Mouse (Mus musculus): ENCODE results near the gene Hlcs. TPM values are rescaled to one million over a fixed set of nuclear protein-coding genes. Genes with fewer than 3 reads are reported as not detected.

Hlcs gene
- polyA plus RNA-seq, 1 experiment = 7.8 TPM

- TF ChIP-seq POLR2A (IDR thresholded peaks at IDR 0.05; ENCODE audit: control insufficient read depth, extremely low read depth, insufficient read depth, low read length, poor library complexity) (no peak), CTCF (IDR thresholded peaks at IDR 0.05; ENCODE audit: borderline replicate concordance, control insufficient read depth, extremely low read depth, insufficient read depth, low read length, poor library complexity) (no peak)
- H3K4me1 ChIP-seq (replicated peaks; ENCODE audit: control insufficient read depth, insufficient read depth, low read length) = no peaks in the 10 kb centered on the region
- H3K4me3 ChIP-seq (ENCODE audit: control insufficient read depth, insufficient read depth, low read length) = no peak overlapping the region
- H3K27me3 ChIP-seq (ENCODE audit: control insufficient read depth, insufficient read depth, low read length) = no peaks in the 10 kb centered on the region; the same call in 1 of the 2 replicates
- WGBS = 74% methylated on average over 7 of the region's 7 CpGs
- H3K36me3 ChIP-seq (ENCODE audit: control insufficient read depth, insufficient read depth, low read length) = no peaks in the 10 kb centered on the region
- DNase-seq = no peak
- no peak overlapping the region for H3K27ac ChIP-seq (ENCODE audit: control insufficient read depth, insufficient read depth, low read length)
These were observed 200.2 kb downstream of the Hlcs start for GRCm38 (mm10) chr16:94113160-94113559.

GRCm38 (mm10) chr16:94097724-94098455 lies 215.5 kb downstream of the Hlcs start:
- no peak for DNase-seq
- 35% methylated on average over 12 of the region's 12 CpGs for WGBS
- TF ChIP-seq CTCF (IDR thresholded peaks at IDR 0.05; ENCODE audit: borderline replicate concordance, control insufficient read depth, extremely low read depth, insufficient read depth, low read length, poor library complexity) (no peak), POLR2A (IDR thresholded peaks at IDR 0.05; ENCODE audit: control insufficient read depth, extremely low read depth, insufficient read depth, low read length, poor library complexity) (no peak)
- Histone ChIP-seq H3K4me3 (ENCODE audit: control insufficient read depth, insufficient read depth, low read length) (no peak overlapping the region), H3K36me3 (ENCODE audit: control insufficient read depth, insufficient read depth, low read length) (no peaks in the 10 kb centered on the region), H3K27ac (ENCODE audit: control insufficient read depth, insufficient read depth, low read length) (no peak overlapping the region), H3K4me1 (replicated peaks; ENCODE audit: control insufficient read depth, insufficient read depth, low read length) (no peaks in the 10 kb centered on the region), H3K27me3 (ENCODE audit: control insufficient read depth, insufficient read depth, low read length) (peaks cover 26% of the 10 kb centered on the region)

DNA sequence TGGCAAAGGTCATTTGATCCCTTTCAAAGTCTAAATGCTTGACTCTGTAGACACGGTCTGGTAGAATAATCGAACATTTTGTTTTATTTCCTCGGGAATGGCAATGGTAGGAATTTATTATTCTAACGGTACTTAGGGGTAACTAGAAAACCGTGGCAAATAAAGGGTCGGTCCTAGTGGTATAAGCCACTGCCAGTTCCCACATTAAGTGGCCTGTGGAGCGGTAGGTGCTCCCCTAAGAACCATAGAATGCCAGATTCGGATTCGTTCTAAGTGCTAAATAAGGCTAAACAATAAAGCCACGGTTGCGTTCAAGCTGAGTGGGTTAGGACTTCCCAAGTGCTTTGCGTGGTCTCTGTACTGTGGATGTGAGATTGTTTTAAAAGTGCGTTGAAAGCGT lies 216.9 kb downstream of the Hlcs start:
- no peak overlapping the region for H3K4me3 ChIP-seq (ENCODE audit: control insufficient read depth, insufficient read depth, low read length)
- no peaks in the 10 kb centered on the region for H3K36me3 ChIP-seq (ENCODE audit: control insufficient read depth, insufficient read depth, low read length)
- 7% methylated on average over 14 of the region's 14 CpGs for WGBS
- DNase-seq = no peak
- H3K4me1 ChIP-seq (replicated peaks; ENCODE audit: control insufficient read depth, insufficient read depth, low read length) = no peaks in the 10 kb centered on the region
- H3K27me3 ChIP-seq (ENCODE audit: control insufficient read depth, insufficient read depth, low read length) = peaks cover 30% of the 10 kb centered on the region
- TF ChIP-seq CTCF (IDR thresholded peaks at IDR 0.05; ENCODE audit: borderline replicate concordance, control insufficient read depth, extremely low read depth, insufficient read depth, low read length, poor library complexity) (no peak), POLR2A (IDR thresholded peaks at IDR 0.05; ENCODE audit: control insufficient read depth, extremely low read depth, insufficient read depth, low read length, poor library complexity) (no peak)
- H3K27ac ChIP-seq (ENCODE audit: control insufficient read depth, insufficient read depth, low read length) = no peak overlapping the region

DNA sequence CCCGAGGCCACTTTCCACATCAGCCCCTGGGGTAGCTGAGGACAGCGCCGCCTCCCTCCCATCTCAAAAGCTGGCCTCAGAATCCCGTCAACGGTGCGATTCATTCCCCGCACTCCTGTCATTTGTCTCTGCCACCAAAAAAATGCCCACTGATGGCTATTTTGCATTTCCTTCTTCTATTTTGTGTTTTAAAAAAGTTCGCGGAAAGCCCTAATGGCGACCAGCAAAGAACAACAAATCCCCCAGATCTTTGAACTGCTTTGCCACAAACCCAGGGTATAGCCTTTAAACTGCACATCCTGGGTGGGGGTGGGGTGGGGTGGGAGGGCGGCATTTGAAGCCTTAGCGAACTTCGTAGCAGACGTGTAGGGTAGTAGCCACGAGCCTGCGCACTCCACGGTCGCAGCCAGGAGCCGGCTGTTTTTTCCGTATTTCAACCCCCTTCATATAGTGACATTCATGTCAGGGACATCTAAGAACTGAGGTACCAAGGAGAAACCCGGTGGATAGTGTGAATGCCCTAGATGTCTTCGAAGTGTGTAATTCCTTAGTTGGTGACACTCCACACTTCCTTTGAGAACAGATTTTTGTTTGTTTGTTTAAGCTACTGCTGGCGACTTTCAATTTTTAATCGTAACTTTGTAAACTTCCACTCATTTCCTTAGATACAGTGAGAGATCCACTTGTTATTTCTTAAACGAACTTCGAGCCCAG lies 218.1 kb downstream of the Hlcs start:
- H3K36me3 ChIP-seq (ENCODE audit: control insufficient read depth, insufficient read depth, low read length) = no peaks in the 10 kb centered on the region
- no peak overlapping the region for H3K27ac ChIP-seq (ENCODE audit: control insufficient read depth, insufficient read depth, low read length)
- H3K27me3 ChIP-seq (ENCODE audit: control insufficient read depth, insufficient read depth, low read length) = peaks cover 39% of the 10 kb centered on the region
- no peak overlapping the region for H3K4me3 ChIP-seq (ENCODE audit: control insufficient read depth, insufficient read depth, low read length)
- WGBS = 5% methylated on average over 26 of the region's 26 CpGs
- TF ChIP-seq CTCF (IDR thresholded peaks at IDR 0.05; ENCODE audit: borderline replicate concordance, control insufficient read depth, extremely low read depth, insufficient read depth, low read length, poor library complexity) = no peak
- no peak for TF ChIP-seq POLR2A (IDR thresholded peaks at IDR 0.05; ENCODE audit: control insufficient read depth, extremely low read depth, insufficient read depth, low read length, poor library complexity)
- DNase-seq = no peak
- H3K4me1 ChIP-seq (replicated peaks; ENCODE audit: control insufficient read depth, insufficient read depth, low read length) = no peaks in the 10 kb centered on the region

DNA sequence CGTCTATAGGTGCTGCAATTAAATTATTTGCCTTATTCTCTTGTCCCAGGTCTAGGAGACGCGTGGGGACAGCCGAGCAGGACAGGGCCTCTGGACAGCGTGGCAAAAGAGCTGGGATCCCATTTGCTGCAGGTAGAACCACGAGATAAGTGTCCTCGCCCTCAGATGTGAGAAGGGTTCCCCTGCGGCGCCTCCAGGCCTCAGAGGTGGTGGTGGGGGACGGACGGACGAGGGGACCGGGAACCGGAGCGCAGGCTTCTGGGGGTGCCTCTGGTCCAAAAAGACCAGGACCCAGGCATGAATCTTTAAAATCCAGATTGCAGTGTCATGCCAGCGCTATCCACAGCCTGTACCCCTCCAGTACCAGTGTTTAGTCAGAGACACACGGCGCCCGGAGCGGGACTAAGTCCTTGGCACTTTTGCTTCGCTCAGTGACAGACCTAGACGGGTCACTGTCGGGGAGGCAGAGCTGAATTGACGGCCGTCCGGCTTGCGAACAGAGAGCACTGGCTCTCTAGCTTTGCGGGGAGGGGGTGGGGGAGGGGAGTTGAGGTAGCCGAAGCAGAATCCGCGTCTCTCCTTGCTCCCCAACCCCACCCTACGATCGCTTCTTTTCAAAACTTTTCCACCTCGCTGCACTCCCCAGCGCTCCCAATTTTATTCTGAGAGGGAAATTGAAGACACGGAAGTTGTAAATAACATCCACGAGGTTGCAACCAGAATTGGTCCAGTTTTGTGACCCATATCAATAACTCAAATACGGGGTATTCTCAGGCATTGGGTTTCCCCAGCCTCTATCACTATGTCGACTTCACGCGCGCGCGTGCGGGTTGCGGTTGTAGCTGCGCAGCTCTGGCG lies 218.9 kb downstream of the Hlcs start:
- TF ChIP-seq POLR2A (IDR thresholded peaks at IDR 0.05; ENCODE audit: control insufficient read depth, extremely low read depth, insufficient read depth, low read length, poor library complexity) (no peak), CTCF (IDR thresholded peaks at IDR 0.05; ENCODE audit: borderline replicate concordance, control insufficient read depth, extremely low read depth, insufficient read depth, low read length, poor library complexity) (no peak)
- Histone ChIP-seq H3K4me1 (replicated peaks; ENCODE audit: control insufficient read depth, insufficient read depth, low read length) (no peaks in the 10 kb centered on the region), H3K4me3 (ENCODE audit: control insufficient read depth, insufficient read depth, low read length) (no peak overlapping the region), H3K36me3 (ENCODE audit: control insufficient read depth, insufficient read depth, low read length) (no peaks in the 10 kb centered on the region), H3K27ac (ENCODE audit: control insufficient read depth, insufficient read depth, low read length) (no peak overlapping the region), H3K27me3 (ENCODE audit: control insufficient read depth, insufficient read depth, low read length) (peaks cover 44% of the 10 kb centered on the region)
- DNase-seq = no peak
- 9% methylated on average over 48 of the region's 48 CpGs for WGBS

Data from thymus, adult 2 months (tissue).